Mouse (Mus musculus): ENCODE measurements at regions not wholly inside any gene's neighbourhood (a gene's known extent, or its start where the extent isn't known, plus 50 kb on each side); places are given as distances from the start of the nearest gene placed in this dataset.

DNA sequence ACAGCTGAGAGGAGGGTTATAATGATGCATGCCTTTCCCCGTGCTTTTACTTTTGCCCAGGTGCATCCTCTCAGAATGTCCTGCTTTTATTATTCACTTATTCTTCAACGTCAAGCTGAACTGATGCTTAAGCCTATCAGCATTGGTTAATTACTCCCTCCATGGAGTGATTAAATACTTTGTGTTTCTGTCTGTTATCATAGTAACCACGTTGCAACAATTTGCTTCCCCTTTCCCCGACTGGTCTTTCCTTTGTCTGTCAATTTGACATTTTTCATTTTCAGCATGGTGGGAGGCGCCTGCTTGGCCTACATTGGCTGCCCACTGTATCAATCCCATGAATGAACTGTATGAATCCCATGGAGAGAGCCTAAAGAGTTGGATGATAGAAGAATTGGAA, 101.8 kb downstream of the Ccdc71l start:
- TF ChIP-seq CTCF (IDR thresholded peaks at IDR 0.05; ENCODE audit: insufficient read depth, low read length) (no peak), POLR2A (IDR thresholded peaks at IDR 0.05; ENCODE audit: borderline replicate concordance, extremely low read depth, low read depth, low read length) (no peak)

All from lung, adult 2 months (tissue).